Mouse (Mus musculus) limb, embryonic 12.5 days (tissue): ENCODE measurements around the gene Olig2. TPM values are rescaled to one million over a fixed set of nuclear protein-coding genes. Genes with fewer than 3 reads are reported as not detected.

Source experiments
- ATAC-seq: fragments of 200-750 bp; cut with Nextera tagmentation; 2 replicates; pipeline ENCODE4 v1.8.0; 2017; ENCODE audit warnings: low read depth, moderate TSS enrichment; ENCODE audit not compliant: insufficient number of reproducible peaks, insufficient read depth, low FRiP score, low TSS enrichment
- H3K27ac ChIP-seq: fragments of 300-500 bp; sonication (generic); 2 replicates; pipeline ENCODE4 v1.5.1; 2016; ENCODE audit warnings: mild to moderate bottlenecking, moderate library complexity
- H3K27me3 ChIP-seq: fragments of 300-500 bp; sonication (generic); 2 replicates; pipeline ENCODE4 v1.6.1; 2016; ENCODE audit warnings: mild to moderate bottlenecking, moderate library complexity
- H3K36me3 ChIP-seq: fragments of 300-500 bp; sonication (generic); 2 replicates; pipeline ENCODE4 v1.6.1; 2016; ENCODE audit warnings: mild to moderate bottlenecking, moderate library complexity
- H3K4me1 ChIP-seq: fragments of 300-500 bp; sonication (generic); replicated peaks from 2 replicates; pipeline ENCODE4 v1.6.1; 2016
- H3K4me2 ChIP-seq: fragments of 300-500 bp; sonication (generic); 2 replicates; pipeline ENCODE4 v1.6.1; 2016; ENCODE audit warnings: mild to moderate bottlenecking, moderate library complexity
- H3K4me3 ChIP-seq: fragments of 300-500 bp; sonication (generic); replicated peaks from 2 replicates; pipeline ENCODE4 v1.5.1; 2016; ENCODE audit warnings: mild to moderate bottlenecking
- H3K9ac ChIP-seq: fragments of 300-500 bp; sonication (generic); replicated peaks from 2 replicates; pipeline ENCODE4 v1.6.1; 2016; ENCODE audit warnings: mild to moderate bottlenecking, moderate library complexity
- H3K9me3 ChIP-seq: fragments of 300-500 bp; sonication (generic); 2 replicates; pipeline ENCODE4 v1.6.1; 2016; ENCODE audit warnings: mild to moderate bottlenecking, moderate library complexity
- WGBS: fragments of 180-500 bp; shearing (Covaris S2); methylation state at CpG from one replicate; pipeline ENCODE4 v1.1.7; 2016; 5-methylcytosine and 5-hydroxymethylcytosine counted together
- polyA plus RNA-seq: library from polyadenylated mRNA; unstranded; fragments of >200 nt; fragmentation: Nextera tagmentation; extraction: Ambion mirVana; gene quantifications from 2 replicates; pipeline ENCODE4 v1.2.1, GENCODE M21; 2016

The Olig2 gene
- polyA plus RNA-seq, 1 experiment from 2014 or later, result not detected

DNA sequence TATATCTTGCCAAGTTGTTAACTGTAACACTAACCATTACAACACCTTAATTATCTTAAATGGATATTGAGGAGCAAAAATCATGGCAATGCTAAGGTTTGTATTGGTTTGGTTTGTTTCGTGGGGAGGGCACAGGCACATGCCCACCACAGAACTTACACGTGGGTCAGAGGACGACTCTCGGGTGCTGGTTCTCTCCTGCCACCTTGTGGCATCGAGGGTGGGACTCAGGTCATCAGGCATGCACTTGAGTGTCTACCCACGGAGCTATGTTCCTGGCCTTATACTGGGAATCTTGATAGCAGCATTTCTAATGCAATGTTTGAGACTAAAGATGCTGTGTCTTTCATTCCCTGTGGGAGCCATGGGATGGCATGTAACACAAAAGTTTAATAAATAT is 8.2 kb upstream of the Olig2 start:
- H3K4me2 ChIP-seq, result no peak overlapping the region
- H3K27ac ChIP-seq, result no peak overlapping the region
- peaks cover 5% of the 10 kb centered on the region for H3K9me3 ChIP-seq
- H3K4me3 ChIP-seq, result no peak overlapping the region
- H3K4me1 ChIP-seq, result peaks cover 10% of the 10 kb centered on the region; the same call in 1 of the 2 replicates
- WGBS, result 38% methylated on average over 6 of the region's 6 CpGs
- H3K27me3 ChIP-seq, result peaks cover 97% of the 10 kb centered on the region
- no peaks in the 10 kb centered on the region for H3K36me3 ChIP-seq
- no peak overlapping the region for H3K9ac ChIP-seq
- no peak for ATAC-seq

DNA sequence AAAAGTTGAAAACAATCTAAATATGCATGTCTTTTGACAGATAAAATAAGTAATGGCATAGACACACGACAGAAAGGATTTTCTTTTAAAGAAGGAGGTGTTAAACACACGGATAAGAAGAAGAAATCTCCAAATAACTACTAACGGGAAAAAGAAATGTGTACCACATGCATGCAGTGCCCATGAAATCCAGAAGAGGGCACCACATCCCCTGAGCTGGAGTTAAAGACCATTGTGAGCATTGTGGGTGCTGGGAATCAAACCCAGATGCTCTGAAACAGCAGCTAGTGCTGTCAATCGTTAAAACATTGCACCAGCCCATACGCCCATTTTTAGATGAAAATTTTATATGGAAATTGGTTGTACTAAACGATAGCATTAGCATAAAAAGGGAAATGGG is 7.3 kb upstream of the Olig2 start:
- Histone ChIP-seq H3K27me3 (peaks cover 97% of the 10 kb centered on the region), H3K9ac (no peak overlapping the region), H3K9me3 (peaks cover 5% of the 10 kb centered on the region), H3K4me2 (no peak overlapping the region), H3K4me3 (no peak overlapping the region), H3K36me3 (no peaks in the 10 kb centered on the region), H3K27ac (no peak overlapping the region), H3K4me1 (peaks cover 17% of the 10 kb centered on the region; the same call in 1 of the 2 replicates)
- 73% methylated on average over 6 of the region's 6 CpGs for WGBS
- ATAC-seq, result no peak

DNA sequence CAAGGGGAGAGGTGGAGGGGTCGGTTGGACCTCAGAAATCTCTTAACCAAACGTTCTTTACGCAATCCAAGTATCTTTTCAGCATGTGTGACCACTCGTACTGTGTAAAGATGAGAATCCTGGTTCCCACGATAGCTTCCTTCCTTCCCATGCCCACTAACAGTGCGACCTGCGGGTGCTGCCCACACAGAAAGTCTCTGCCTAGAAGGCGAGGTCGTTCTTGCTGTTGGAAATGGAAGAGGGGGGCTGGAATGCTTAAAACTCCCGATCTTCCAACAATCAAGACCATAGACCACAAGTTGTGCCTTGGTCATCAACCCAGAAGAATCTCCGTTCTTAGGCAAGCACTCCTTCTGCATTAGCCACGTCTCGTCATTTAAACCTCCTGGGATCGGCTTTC is 6.0 kb upstream of the Olig2 start:
- H3K9ac ChIP-seq, result no peak overlapping the region
- peaks cover 5% of the 10 kb centered on the region for H3K9me3 ChIP-seq
- WGBS, result 11% methylated on average over 14 of the region's 14 CpGs
- H3K36me3 ChIP-seq, result no peaks in the 10 kb centered on the region
- peaks cover 23% of the 10 kb centered on the region for H3K4me1 ChIP-seq
- H3K4me2 ChIP-seq, result no peak overlapping the region
- H3K27me3 ChIP-seq, result peaks cover 98% of the 10 kb centered on the region
- no peak overlapping the region for H3K27ac ChIP-seq
- no peak for ATAC-seq
- H3K4me3 ChIP-seq, result no peak overlapping the region

DNA sequence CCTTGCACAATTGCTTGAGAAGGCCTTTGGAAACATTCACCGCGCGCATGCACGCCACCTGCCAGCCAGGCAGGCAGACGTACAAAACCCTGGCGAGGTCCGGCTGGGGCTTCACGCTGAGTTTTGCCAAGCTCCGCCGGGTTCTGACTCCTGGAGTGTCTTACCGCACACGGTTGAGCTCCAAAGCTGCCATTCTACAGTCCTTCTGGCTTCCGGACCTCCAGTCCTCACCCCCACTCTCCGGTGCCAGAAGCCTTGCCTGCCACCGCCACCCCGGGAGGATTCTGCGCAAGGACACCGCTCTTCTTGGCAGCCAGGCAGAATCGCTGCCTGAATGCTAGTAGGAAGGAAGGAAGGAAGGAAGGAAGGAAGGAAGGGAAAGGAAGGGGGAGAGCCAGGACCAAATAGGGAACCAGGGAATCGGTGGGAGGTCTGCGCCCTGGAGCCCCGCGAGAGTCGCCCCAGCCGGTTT is 3.0 kb upstream of the Olig2 start:
- H3K36me3 ChIP-seq, result no peaks in the 10 kb centered on the region
- H3K4me1 ChIP-seq, result peaks cover 41% of the 10 kb centered on the region
- peak overlapping the region; percentile 18 for H3K4me2 ChIP-seq
- peaks cover 99% of the 10 kb centered on the region for H3K27me3 ChIP-seq
- WGBS, result 1% methylated on average over 25 of the region's 25 CpGs
- no peak overlapping the region for H3K9ac ChIP-seq
- H3K4me3 ChIP-seq, result peak overlapping the region; percentile 1; the same call in 1 of the 2 replicates
- peaks cover 5% of the 10 kb centered on the region for H3K9me3 ChIP-seq
- no peak for ATAC-seq
- no peak overlapping the region for H3K27ac ChIP-seq

DNA sequence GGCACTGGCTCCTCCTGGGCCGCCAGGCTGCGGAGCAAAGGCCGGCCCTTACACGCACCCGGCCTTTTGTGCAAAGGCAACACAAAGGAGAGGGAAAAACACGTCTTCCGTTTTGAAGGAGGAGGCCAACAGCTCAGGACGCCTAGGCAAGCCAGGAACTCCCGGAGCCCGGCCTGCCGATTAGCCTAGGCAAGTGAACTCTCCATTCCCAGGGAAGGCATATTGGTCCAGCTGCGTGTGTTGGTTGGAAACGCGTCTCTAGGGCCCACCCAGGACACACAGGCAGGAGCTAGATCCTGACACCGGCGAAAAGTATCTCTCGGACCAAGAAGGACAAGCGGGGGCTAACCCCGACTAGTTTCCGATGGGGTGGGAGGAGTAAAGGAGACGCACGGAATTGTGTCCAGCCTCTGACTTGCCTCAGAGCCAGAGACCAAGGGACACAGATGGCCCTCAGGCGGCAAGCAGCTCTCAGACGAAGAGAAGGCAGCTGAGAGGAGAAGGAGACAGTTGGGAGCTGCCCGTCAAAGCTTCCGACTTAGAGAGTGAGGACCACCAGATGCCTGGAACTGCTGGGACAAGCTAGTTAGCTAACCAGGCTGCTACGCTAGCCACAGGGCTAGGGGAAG is 2.5 kb upstream of the Olig2 start:
- Histone ChIP-seq H3K9me3 (peaks cover 5% of the 10 kb centered on the region), H3K4me1 (peaks cover 44% of the 10 kb centered on the region), H3K4me3 (peak overlapping the region; percentile 13), H3K27me3 (peaks cover 99% of the 10 kb centered on the region), H3K9ac (no peak overlapping the region), H3K36me3 (no peaks in the 10 kb centered on the region), H3K27ac (no peak overlapping the region), H3K4me2 (peak overlapping the region; percentile 18; the same call in 1 of the 2 replicates)
- ATAC-seq, result no peak
- under 1% methylated on average over 27 of the region's 27 CpGs for WGBS

DNA sequence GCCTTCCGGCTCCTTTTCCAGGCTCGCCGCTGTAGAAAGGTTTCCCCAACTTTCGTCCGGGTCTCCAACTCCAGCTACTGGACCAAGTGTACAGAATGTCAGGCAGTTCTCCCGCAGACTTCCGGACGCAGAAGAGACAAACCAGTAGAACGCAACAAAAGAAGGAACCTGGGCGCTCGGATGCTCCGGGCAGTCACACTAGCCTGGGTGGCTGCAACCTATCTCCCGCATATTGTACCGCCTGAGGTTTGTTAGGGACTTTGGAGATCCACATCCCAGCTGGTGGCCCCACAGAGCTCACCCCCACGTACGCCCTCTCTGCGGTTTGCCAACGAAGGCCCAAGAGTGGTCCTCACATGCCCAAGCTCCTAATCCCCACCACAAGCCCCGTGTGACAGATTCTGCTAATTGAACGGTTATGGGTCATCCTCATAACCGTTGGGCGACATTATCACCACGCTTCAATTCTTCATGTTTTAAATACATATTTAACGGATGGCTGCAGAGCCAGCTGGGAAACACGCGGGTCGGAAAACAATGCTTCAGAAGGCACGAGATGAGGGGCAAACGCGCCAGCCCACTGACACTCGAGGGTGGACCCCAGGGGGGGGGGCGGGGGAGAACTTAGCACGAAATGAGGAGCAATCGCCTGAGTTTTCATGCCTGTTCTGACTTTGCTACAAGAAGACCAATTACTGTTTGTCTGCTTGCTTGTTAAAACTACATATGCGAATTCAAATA is 1.8 kb upstream of the Olig2 start:
- ATAC-seq, result no peak
- Histone ChIP-seq H3K36me3 (no peaks in the 10 kb centered on the region), H3K9ac (no peak overlapping the region), H3K27me3 (peaks cover 100% of the 10 kb centered on the region), H3K4me2 (peak overlapping the region; percentile 18; the same call in 1 of the 2 replicates), H3K4me1 (peaks cover 44% of the 10 kb centered on the region), H3K27ac (no peak overlapping the region), H3K9me3 (no peaks in the 10 kb centered on the region), H3K4me3 (peak overlapping the region; percentile 13; the same call in 1 of the 2 replicates)
- 2% methylated on average over 35 of the region's 35 CpGs for WGBS

DNA sequence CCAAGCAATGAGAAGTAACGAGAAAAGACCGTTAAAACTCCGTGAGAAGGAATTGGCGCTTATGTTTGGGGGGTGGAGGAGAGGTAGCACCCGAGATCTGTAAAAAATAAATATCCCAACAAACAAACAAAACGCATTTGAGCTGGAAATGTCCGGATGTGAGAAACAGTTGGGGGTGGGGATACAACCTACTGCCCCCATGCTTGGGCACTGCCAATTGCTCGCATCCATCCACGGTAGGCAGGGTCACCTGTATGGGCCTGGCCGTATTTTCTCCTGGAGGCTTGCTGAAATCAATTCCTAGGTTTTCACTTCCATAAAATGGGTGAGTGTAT is 1.2 kb upstream of the Olig2 start:
- Histone ChIP-seq H3K27ac (no peak overlapping the region), H3K27me3 (peaks cover 100% of the 10 kb centered on the region), H3K4me2 (no peak overlapping the region), H3K9me3 (no peaks in the 10 kb centered on the region), H3K4me1 (peaks cover 44% of the 10 kb centered on the region), H3K9ac (no peak overlapping the region), H3K4me3 (no peak overlapping the region), H3K36me3 (no peaks in the 10 kb centered on the region)
- 7% methylated on average over 10 of the region's 10 CpGs for WGBS
- ATAC-seq, result no peak

DNA sequence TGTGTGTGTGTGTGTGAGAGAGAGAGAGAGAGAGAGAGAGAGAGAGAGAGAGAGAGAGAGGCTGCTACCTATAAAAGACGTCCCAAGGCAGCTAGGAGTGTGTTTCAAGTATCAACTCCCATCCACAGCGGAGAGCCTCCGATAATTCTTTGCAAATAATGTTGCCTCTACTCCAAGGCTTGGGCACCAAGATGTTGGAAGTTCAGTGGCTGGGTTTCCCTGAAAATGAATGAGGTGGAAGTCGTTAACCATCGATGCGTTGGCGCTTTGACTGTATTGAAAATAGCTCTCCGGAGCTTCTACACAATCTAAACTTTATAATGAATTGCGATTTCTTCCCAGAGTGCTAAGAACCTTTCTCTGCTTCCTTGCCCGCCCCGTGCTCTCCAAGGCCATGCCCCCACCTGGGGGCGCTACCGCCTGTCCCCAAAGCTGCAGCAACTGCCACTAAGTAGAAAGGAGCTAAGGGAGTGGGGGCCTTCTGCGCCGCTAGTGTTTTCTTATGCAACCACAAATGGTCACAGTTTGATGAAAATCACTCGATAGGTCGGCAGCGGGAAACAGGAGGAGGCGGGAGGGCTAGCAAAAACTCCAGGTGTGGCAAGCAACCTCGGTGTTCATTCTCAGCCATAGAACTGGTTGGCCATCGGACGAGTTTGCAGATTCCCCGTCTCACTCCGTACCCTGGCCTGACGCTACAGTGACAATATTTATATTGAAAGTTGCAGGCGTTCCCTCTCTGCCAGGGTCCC is 600 bp upstream of the Olig2 start:
- no peaks in the 10 kb centered on the region for H3K9me3 ChIP-seq
- H3K36me3 ChIP-seq, result no peaks in the 10 kb centered on the region
- H3K27ac ChIP-seq, result no peak overlapping the region
- WGBS, result under 1% methylated on average over 26 of the region's 26 CpGs
- H3K4me2 ChIP-seq, result peak overlapping the region; percentile 52
- H3K9ac ChIP-seq, result 0 out of 2 replicates have a peak overlapping the region, but pooled peaks have one; percentile 27
- no peak for ATAC-seq
- peak overlapping the region; percentile 31 for H3K4me3 ChIP-seq
- H3K27me3 ChIP-seq, result peaks cover 100% of the 10 kb centered on the region
- peaks cover 44% of the 10 kb centered on the region for H3K4me1 ChIP-seq

DNA sequence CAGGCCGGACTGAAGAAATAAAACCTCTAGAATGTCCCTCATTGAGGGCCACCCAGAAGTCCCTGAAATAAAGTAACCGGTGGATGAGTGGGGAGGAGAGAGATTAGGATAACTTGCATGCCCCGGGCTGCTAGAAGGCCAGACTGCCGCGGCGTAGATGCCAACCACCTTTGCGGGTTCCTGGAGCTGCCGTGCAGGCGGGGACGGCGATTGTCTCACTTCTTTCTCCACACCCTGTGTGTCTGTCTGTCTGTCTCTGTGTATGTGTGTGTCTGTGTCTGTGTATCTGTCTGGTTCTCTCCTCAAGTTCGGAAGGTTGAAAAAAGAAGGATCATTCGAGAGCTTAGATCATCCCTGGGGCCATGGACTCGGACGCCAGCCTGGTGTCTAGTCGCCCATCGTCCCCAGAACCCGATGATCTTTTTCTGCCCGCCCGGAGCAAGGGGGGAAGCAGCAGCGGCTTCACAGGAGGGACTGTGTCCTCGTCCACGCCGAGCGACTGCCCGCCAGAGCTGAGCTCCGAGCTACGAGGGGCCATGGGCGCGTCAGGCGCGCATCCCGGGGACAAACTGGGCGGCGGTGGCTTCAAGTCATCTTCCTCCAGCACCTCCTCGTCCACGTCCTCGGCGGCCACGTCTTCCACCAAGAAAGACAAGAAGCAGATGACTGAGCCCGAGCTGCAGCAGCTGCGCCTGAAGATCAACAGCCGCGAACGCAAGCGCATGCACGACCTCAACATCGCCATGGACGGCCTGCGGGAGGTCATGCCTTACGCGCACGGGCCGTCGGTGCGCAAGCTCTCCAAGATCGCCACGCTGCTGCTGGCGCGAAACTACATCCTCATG is 1.0 kb downstream of the Olig2 start:
- Histone ChIP-seq H3K4me2 (peak overlapping the region; percentile 35), H3K27me3 (peaks cover 100% of the 10 kb centered on the region), H3K9ac (no peak overlapping the region), H3K27ac (no peak overlapping the region), H3K9me3 (no peaks in the 10 kb centered on the region), H3K4me3 (peak overlapping the region; percentile 21; the same call in 1 of the 2 replicates), H3K36me3 (no peaks in the 10 kb centered on the region), H3K4me1 (peaks cover 37% of the 10 kb centered on the region)
- WGBS, result under 1% methylated on average over 60 of the region's 60 CpGs
- ATAC-seq, result no peak

DNA sequence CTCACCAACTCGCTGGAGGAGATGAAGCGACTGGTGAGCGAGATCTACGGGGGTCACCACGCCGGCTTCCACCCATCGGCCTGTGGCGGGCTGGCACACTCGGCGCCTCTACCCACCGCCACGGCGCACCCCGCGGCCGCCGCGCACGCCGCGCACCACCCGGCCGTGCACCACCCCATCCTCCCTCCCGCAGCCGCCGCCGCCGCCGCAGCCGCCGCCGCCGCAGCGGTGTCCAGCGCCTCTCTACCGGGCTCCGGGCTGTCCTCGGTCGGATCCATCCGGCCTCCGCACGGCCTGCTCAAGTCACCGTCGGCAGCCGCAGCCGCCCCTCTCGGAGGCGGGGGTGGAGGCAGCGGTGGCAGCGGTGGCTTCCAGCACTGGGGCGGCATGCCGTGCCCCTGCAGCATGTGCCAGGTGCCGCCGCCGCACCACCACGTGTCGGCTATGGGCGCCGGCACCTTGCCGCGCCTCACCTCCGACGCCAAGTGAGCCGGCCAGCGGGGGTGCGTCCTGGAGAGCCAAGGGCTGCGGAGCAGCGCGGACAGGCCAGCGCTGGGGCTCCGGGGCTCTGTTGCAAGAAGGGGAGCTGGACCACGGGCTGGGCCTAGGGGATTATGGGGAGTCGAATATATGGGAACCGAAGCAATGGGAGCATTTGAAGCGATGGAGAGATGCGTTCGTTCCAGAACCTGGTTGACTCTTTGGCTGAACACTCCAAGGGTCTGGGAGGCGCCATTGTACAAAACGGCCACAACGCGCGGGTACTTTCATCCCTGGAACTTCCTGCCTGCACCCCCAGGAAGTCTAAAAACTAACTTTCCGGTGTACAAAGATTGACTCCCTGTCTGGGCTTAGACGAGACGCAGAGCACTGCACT is 1.9 kb downstream of the Olig2 start:
- ATAC-seq, result no peak
- no peaks in the 10 kb centered on the region for H3K36me3 ChIP-seq
- peak overlapping the region; percentile 21 for H3K4me3 ChIP-seq
- WGBS, result under 1% methylated on average over 82 of the region's 85 CpGs
- H3K4me1 ChIP-seq, result peaks cover 38% of the 10 kb centered on the region
- no peak overlapping the region for H3K27ac ChIP-seq
- peak overlapping the region; percentile 35 for H3K4me2 ChIP-seq
- no peak overlapping the region for H3K9ac ChIP-seq
- H3K27me3 ChIP-seq, result peaks cover 100% of the 10 kb centered on the region
- H3K9me3 ChIP-seq, result no peaks in the 10 kb centered on the region
